Mouse (Mus musculus): ENCODE results near the gene Fam126a. TPM values are rescaled to one million over a fixed set of nuclear protein-coding genes. Genes with fewer than 3 reads are reported as not detected.

Gene Fam126a
- polyA plus RNA-seq, 1 experiment = 2.9 TPM

DNA sequence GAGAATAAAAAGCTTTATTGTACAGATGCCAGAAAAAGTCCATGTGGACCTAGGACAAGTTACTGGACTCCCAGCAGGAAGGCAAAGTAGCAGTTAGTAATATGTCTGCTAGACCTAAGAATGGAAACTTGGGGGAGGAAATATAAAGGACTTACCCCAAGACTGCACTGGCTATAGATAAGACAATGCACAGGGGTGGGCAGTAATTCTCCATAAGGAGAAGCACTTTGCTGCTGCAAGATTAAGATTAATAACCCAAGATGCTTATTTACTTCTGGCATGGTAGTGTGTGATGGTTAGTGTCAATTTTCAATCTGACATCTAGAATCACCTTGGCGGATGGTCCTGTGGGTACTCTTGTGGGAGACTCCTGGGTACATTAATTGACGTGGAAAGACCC, 128.3 kb downstream of the Fam126a start:
- TF ChIP-seq GATA1 (IDR thresholded peaks at IDR 0.05; ENCODE audit: low read length) = no peak

DNA sequence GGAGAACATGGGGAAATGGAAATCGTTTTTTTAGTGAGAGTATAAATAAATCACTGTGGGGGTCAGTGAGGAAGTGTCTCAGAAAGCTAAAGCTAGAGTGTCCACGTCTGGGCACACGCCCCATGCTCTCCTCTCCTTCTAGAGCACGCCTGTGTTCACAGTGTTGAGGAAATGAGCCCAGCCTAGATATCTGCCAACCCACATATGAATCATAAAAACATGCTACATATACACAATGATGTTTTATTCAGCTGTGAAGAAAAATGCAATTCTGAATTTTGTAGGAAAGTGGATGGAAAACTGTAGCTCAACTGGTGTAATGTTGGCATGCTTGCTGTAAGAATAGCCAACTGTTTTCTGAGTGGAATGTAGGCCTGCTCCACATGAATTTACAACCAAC, 130.3 kb downstream of the Fam126a start:
- no peak for TF ChIP-seq GATA1 (IDR thresholded peaks at IDR 0.05; ENCODE audit: low read length)

DNA sequence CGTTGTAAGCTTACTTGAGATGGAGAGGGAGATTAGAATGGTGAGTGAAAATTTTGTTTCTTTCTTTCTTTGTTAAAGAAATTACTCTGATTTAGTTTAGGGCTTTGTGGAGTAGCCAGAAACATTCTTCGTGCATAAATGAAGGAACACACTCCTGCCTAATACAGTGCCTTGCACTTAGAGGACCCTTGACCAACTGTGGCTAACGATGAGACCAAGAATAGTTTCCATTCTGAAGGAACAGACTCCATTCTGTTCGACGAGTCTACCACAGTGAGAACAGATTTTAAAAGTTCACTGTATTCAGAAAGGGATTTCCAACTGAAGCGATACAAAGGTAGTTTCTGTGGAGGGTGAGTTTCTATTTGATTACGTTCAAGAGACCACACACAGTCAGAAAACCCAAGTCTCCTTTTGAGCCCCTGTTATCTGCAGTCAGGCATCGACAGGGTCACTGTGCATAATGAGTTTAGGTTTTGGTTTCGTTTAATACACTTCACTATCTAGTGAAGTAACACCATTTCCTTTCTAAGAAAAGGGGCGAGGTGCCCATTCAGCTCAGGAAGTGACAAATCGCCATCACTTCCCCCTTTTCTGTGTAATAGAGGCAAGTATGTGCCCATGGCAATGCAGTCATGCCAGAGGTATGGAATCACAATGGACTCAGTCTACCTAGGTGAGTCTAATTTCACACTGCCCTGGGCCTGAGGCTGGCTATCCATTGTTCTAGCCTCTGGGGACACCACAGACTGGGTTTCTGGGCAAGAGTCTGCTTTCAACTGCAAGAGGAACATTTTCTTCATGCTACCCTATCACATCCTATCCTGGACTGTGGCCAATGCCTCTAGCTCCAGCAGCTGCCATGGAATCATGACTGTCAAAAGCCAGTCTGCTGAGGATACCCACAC, 136.4 kb downstream of the Fam126a start:
- TF ChIP-seq GATA1 (IDR thresholded peaks at IDR 0.05; ENCODE audit: low read length) = no peak

DNA sequence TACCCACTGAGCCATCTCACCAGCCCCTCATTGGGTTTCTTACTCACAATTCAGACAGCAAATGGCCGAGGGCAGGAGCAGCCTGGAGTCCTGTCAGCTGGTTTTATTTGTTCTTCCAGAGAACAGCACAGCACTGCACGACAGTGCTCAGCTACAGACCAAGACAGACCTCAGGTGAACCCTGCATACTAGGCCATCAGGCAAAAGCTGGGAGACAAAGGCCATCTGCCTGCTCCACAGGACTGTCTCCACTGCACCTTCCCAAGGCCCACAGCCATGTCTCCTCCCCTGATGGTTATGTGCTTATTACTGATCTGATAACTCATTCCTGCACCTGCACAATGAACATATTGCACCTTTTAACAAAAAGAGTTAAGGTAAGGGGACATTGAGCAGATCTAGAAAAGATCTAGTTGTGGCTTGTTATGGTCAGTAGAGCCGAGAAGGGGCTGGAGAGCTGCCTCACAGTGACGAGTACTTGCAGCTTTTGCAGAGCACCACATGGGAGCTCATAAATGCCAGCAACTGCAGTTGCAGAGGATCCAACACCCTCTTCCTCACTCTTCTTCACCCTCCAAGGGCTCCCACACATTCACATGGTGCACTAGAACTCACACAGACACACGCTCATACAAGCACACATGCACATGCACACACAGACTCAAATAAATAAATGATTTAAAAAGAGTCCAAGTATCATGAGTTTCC, 137.2 kb downstream of the Fam126a start:
- no peak for TF ChIP-seq GATA1 (IDR thresholded peaks at IDR 0.05; ENCODE audit: low read length)

DNA sequence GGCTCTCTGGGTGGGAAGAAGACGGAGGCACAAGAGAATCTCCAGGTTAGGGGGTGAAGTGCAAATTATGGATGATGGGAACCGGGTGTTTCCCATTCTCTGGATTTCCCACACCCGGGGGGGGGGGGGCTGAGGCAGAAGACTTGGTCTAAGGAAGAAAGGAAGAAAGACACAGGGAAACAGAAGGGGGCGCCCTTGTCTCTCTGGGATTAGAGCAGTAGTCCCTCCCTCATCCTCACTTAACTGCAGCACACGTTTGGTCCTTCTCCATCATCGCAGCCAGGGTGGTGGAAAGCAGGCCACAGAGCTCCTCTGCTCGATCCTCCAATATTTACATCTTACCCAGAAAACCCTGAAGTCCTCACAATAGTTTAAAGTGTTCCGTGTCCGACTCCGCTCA, 139.8 kb downstream of the Fam126a start:
- TF ChIP-seq GATA1 (IDR thresholded peaks at IDR 0.05; ENCODE audit: low read length) = no peak

DNA sequence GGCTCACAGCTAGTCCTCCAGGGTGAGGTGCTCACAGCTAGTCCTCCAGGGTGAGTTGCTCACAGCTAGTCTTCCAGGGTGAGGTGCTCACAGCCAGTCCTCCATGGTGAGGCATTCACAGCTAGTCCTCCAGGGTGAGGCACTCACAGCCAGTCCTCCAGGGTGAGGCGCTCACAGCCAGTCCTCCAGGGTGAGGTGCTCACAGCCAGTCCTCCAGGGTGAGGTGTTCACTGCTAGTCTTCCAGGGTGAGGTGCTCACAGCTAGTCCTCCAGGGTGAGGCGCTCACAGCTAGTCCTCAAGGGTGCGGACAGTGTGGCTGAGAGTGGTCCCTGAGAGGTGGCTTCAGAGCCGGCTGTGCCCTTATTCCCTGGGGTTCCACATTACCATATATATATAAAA, 141.0 kb downstream of the Fam126a start:
- TF ChIP-seq GATA1 (IDR thresholded peaks at IDR 0.05; ENCODE audit: low read length) = no peak

DNA sequence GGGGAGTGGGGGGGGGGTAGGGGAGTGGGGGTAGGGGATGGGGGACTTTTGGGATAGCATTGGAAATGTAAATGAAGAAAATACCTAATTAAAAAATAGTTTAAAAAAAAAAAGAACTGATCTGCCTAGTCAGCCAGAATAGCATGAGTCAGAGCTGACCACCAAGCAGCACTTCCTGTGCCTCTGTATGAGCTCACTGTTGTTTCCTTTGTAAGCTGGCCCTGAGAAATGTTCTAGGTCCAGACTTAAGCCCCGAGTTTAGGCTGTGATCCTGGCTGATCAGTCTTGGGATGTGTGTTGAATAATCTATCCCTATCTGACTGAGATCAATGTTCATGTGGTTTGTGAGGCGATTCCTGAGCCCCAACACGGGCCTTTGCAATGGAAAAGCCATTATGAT, 143.4 kb downstream of the Fam126a start:
- TF ChIP-seq GATA1 (IDR thresholded peaks at IDR 0.05; ENCODE audit: low read length) = no peak

DNA sequence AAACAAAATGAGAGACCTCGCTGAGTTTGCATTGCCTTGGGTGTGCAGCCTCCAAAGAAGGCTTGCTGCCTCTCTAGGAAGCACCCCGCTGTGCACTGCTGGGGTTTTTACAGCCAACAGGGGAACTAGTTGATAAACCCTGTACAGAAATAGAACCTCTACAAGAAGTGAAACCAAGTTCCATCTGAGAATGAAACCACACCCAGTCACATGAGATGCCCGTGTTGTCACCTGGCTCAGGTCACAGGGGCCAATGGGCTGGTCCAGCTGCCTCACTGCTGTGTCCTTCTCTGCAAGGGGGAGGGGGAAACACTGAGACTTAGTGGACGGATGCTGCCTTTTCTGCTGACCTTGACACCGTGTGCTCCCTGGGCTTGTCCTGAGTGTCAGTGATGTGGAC, 156.0 kb downstream of the Fam126a start:
- no peak for TF ChIP-seq GATA1 (IDR thresholded peaks at IDR 0.05; ENCODE audit: low read length)

DNA sequence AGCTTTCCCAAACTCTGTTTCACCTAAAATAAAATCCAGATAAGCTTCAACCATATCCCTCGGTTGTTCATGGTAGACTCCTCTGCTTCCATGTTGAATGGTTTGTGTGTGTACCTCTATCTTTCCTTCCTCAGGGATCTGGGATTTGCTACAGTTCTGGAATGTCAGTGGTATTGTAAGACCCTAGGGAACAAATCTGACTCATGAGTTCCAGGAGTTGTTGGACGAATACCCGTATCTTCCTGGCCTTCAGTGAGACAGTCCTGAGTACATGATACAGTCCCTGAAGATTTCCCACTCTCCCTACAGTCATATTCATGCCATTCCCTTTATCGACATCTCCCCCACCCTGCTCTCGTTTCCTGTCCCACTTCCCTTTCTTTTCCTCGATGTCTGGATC, 157.9 kb downstream of the Fam126a start:
- no peak for TF ChIP-seq GATA1 (IDR thresholded peaks at IDR 0.05; ENCODE audit: low read length)

DNA sequence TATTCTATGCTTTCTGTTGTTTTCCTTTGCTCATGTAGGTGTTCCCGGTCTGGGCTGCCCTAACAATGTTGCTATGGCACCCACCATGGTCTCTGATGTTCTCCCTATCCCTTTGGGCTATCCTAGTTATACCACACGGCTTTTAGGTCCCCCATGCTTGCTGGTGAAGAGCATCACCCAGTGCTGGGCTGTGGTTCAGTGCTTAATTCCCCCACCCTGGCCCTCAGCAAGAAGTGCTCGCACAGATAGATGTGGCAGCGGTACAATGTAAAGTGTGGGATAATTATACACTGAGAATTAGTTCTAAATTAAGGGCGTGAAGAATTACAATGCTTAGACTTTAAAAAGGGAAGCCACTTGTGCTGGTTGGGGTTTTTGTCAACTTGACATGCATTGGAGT, 164.5 kb downstream of the Fam126a start:
- TF ChIP-seq GATA1 (IDR thresholded peaks at IDR 0.05; ENCODE audit: low read length) = no peak

Other genes with a start within 250 kb of the Fam126a start
- 13.3 and 16.5 TPM in 2 replicates for gene Pus7, start 247.0 kb downstream of the Fam126a start, polyA plus RNA-seq (2012)
- gene Rint1, start 243.0 kb downstream of the Fam126a start, polyA plus RNA-seq (2012) = 8.3 and 12.7 TPM in 2 replicates
- gene Tomm7, start 186.5 kb downstream of the Fam126a start, polyA plus RNA-seq (2012) = 2.2 and 12.1 TPM in 2 replicates
- gene Klhl7, start 69.9 kb upstream of the Fam126a start, polyA plus RNA-seq (2012) = 1.5 and 1.9 TPM in 2 replicates
- 15.2 and 19.4 TPM in 2 replicates for gene Nupl2, start 134.3 kb upstream of the Fam126a start, polyA plus RNA-seq (2012)

Measured in G1E-ER4 (cell line).